20 mouse cellular contexts compared by ENCODE assay signal in genomic region chr2:48978920-48979319, GRCm38 (mm10).
"Had no signal": no experiment of that assay in that cellular context is flagged by ENCODE, and none has a peak within 500 bp of the region (broad histone marks: within the 10 kb centered on the region; RNA-seq: fewer than 3 reads in every experiment).

No protein-coding gene starts in this region.

- H3K27ac ChIP-seq: liver, embryonic 14.5 days; midbrain, embryonic 13.5 days; neural tube, embryonic 13.5 days; neural tube, embryonic 15.5 days; stomach, embryonic 15.5 days had no signal

- DNase-seq: lung, adult 18-20 months; lung, embryonic 14.5 days; lung, postnatal 10 days; lung, postnatal 4 days; retina, postnatal 1 day; right cerebral cortex, adult 18-20 months; right cerebral cortex, postnatal 25 days; right cerebral cortex, postnatal 4 days; spleen, adult 18-20 months; thymus, adult 18-20 months; thymus, postnatal 14 days had no signal

- ATAC-seq: midbrain, embryonic 13.5 days; midbrain, embryonic 16.5 days had no signal

- H3K36me3 ChIP-seq: midbrain, embryonic 13.5 days; neural tube, embryonic 15.5 days; stomach, embryonic 15.5 days had no signal

- H3K4me3 ChIP-seq: megakaryocyte, embryonic 14.5 days; midbrain, embryonic 13.5 days; myocyte; neural tube, embryonic 13.5 days; neural tube, embryonic 15.5 days; stomach, embryonic 15.5 days had no signal

- H3K9me3 ChIP-seq: megakaryocyte, embryonic 14.5 days; midbrain, embryonic 13.5 days; neural tube, embryonic 13.5 days; neural tube, embryonic 15.5 days; stomach, embryonic 15.5 days had no signal

- H3K9ac ChIP-seq: liver, embryonic 14.5 days; lung, embryonic 14.5 days; midbrain, embryonic 13.5 days; neural tube, embryonic 13.5 days; neural tube, embryonic 15.5 days; stomach, embryonic 15.5 days had no signal

- H3K4me2 ChIP-seq: lung, embryonic 14.5 days; midbrain, embryonic 11.5 days; midbrain, embryonic 13.5 days; neural tube, embryonic 13.5 days; neural tube, embryonic 15.5 days; stomach, embryonic 15.5 days had no signal

- H3K27me3 ChIP-seq: megakaryocyte, embryonic 14.5 days; midbrain, embryonic 13.5 days; neural tube, embryonic 13.5 days; neural tube, embryonic 15.5 days; stomach, embryonic 15.5 days had no signal

- H3K4me1 ChIP-seq: midbrain, embryonic 13.5 days; neural tube, embryonic 13.5 days; neural tube, embryonic 15.5 days; stomach, embryonic 15.5 days had no signal
